Mouse (Mus musculus): ENCODE measurements around the gene Flrt3. TPM values are rescaled to one million over a fixed set of nuclear protein-coding genes. Genes with fewer than 3 reads are reported as not detected.

Gene Flrt3
- polyA plus RNA-seq, 1 experiment from 2014 or later: 39.5 TPM

DNA sequence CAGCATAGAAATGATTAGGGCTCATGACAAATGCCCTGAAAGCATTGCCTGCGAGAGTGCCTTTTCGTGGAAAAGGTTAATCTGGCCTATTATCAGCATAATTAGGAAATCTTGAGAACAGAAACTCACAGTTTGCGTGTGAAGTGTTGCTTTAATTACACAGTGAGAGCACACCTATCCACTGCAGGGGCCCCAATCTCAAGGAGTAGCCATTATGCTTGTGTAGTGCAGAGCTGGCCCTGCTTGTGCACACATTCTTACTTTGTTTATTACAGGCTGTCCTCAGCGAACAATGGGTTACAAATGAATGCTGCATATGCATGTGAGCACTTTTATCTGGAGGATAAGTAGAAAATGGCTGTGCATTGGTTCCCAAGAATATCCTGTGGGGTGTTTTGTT lies 32.1 kb upstream of the Flrt3 start:
- ATAC-seq (peak; percentile 68), DNase-seq (ENCODE audit: low spot score) (peak; percentile 36)
- 44% methylated on average over 4 of the region's 4 CpGs for WGBS

DNA sequence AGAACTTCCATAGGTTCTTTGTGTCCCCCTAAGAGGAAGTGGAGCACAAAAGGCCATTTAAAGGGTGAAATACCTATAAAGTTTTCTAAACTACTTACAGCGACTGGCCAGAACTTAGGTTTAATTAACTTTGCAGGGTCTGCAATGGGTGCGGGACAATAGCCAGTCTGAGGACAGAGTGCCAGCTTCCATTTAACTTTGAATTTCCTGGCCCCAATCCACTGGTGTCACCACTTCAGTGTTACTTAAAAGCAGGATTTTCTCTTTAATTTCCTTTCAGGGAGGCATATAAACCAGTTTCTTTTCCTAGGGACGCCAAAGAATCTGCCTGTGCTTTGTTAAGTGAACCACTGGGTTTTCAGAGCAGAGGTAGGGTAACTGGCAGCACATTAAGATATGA lies 27.3 kb upstream of the Flrt3 start:
- no peak for ATAC-seq
- Histone ChIP-seq H3K4me3 (ENCODE audit: low read depth, low read length) (no peak overlapping the region), H3K36me3 (ENCODE audit: insufficient read depth, low read length) (no peaks in the 10 kb centered on the region), H3K9me3 (ENCODE audit: low read length) (no peaks in the 10 kb centered on the region), H3K4me1 (ENCODE audit: insufficient read depth, low read depth, low read length) (no peaks in the 10 kb centered on the region), H3K27me3 (replicated peaks; ENCODE audit: insufficient read depth, low read length) (no peaks in the 10 kb centered on the region), H3K4me2 (replicated peaks; ENCODE audit: low read depth, low read length) (no peak overlapping the region), H3K27ac (ENCODE audit: low read length) (no peak overlapping the region), H3K9ac (replicated peaks; ENCODE audit: low read depth) (no peak overlapping the region)
- no peak for DNase-seq (ENCODE audit: low spot score)
- TF ChIP-seq CTCF (IDR thresholded peaks at IDR 0.05) (no peak), EP300 (IDR thresholded peaks at IDR 0.05) (no peak)
- 50% methylated on average over 3 of the region's 3 CpGs for WGBS

More for the DNA sequence above, 32.1 kb upstream of the Flrt3 start:
- TF ChIP-seq CTCF (IDR thresholded peaks at IDR 0.05) (no peak), EP300 (IDR thresholded peaks at IDR 0.05) (no peak)
- H3K4me1 ChIP-seq (ENCODE audit: insufficient read depth, low read depth, low read length): no peaks in the 10 kb centered on the region
- no peak overlapping the region for H3K4me3 ChIP-seq (ENCODE audit: low read depth, low read length)
- H3K4me2 ChIP-seq (replicated peaks; ENCODE audit: low read depth, low read length): no peak overlapping the region
- no peaks in the 10 kb centered on the region for H3K9me3 ChIP-seq (ENCODE audit: low read length)
- no peaks in the 10 kb centered on the region for H3K36me3 ChIP-seq (ENCODE audit: insufficient read depth, low read length)
- H3K27ac ChIP-seq (ENCODE audit: low read length): no peak overlapping the region
- no peaks in the 10 kb centered on the region for H3K27me3 ChIP-seq (replicated peaks; ENCODE audit: insufficient read depth, low read length)
- H3K9ac ChIP-seq (replicated peaks; ENCODE audit: low read depth): no peak overlapping the region

GRCm38 (mm10) chr2:140693845-140694244 lies 22.6 kb upstream of the Flrt3 start:
- no peak overlapping the region for H3K9ac ChIP-seq (replicated peaks; ENCODE audit: low read depth)
- no peaks in the 10 kb centered on the region for H3K27me3 ChIP-seq (replicated peaks; ENCODE audit: insufficient read depth, low read length)
- H3K4me2 ChIP-seq (replicated peaks; ENCODE audit: low read depth, low read length): no peak overlapping the region
- ATAC-seq: no peak
- WGBS: 69% methylated on average over 5 of the region's 5 CpGs
- no peaks in the 10 kb centered on the region for H3K9me3 ChIP-seq (ENCODE audit: low read length)
- no peaks in the 10 kb centered on the region for H3K36me3 ChIP-seq (ENCODE audit: insufficient read depth, low read length)
- DNase-seq (ENCODE audit: low spot score): no peak
- H3K4me1 ChIP-seq (ENCODE audit: insufficient read depth, low read depth, low read length): no peaks in the 10 kb centered on the region
- TF ChIP-seq EP300 (IDR thresholded peaks at IDR 0.05): no peak
- no peak for TF ChIP-seq CTCF (IDR thresholded peaks at IDR 0.05)
- no peak overlapping the region for H3K4me3 ChIP-seq (ENCODE audit: low read depth, low read length)
- H3K27ac ChIP-seq (ENCODE audit: low read length): no peak overlapping the region

GRCm38 (mm10) chr2:140692461-140692860 lies 21.2 kb upstream of the Flrt3 start:
- H3K4me1 ChIP-seq (ENCODE audit: insufficient read depth, low read depth, low read length): no peaks in the 10 kb centered on the region
- no peak overlapping the region for H3K4me2 ChIP-seq (replicated peaks; ENCODE audit: low read depth, low read length)
- no peak for ATAC-seq
- TF ChIP-seq EP300 (IDR thresholded peaks at IDR 0.05) (no peak), CTCF (IDR thresholded peaks at IDR 0.05) (no peak)
- H3K27me3 ChIP-seq (replicated peaks; ENCODE audit: insufficient read depth, low read length): no peaks in the 10 kb centered on the region
- no peaks in the 10 kb centered on the region for H3K36me3 ChIP-seq (ENCODE audit: insufficient read depth, low read length)
- H3K9ac ChIP-seq (replicated peaks; ENCODE audit: low read depth): no peak overlapping the region
- H3K9me3 ChIP-seq (ENCODE audit: low read length): no peaks in the 10 kb centered on the region
- 53% methylated on average over 4 of the region's 4 CpGs for WGBS
- DNase-seq (ENCODE audit: low spot score): no peak
- no peak overlapping the region for H3K4me3 ChIP-seq (ENCODE audit: low read depth, low read length)
- no peak overlapping the region for H3K27ac ChIP-seq (ENCODE audit: low read length)

DNA sequence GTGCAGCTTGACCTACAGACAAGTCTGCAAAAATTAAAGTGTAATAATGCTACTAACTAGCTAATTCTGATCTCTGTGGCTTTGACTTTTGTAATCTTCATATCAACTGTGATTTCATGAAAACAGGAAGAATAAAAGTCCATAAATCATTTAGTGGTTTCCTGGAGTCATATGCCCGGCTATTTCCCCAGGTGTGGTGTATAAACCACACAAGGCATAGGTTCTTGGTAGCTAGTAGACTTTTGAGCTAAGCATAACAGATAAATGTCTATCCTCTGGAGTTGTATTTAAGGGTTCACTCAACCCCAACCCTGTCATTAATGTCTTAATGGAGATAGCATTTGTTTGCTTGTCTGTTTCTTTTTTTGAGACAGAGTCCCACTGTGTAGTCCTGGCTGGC lies 20.1 kb upstream of the Flrt3 start:
- TF ChIP-seq EP300 (IDR thresholded peaks at IDR 0.05): no peak
- no peak for TF ChIP-seq CTCF (IDR thresholded peaks at IDR 0.05)
- DNase-seq (ENCODE audit: low spot score) (no peak), ATAC-seq (no peak)
- H3K9me3 ChIP-seq (ENCODE audit: low read length): no peaks in the 10 kb centered on the region
- H3K36me3 ChIP-seq (ENCODE audit: insufficient read depth, low read length): no peaks in the 10 kb centered on the region
- no peak overlapping the region for H3K27ac ChIP-seq (ENCODE audit: low read length)
- WGBS: 82% methylated on average over 1 of the region's 1 CpGs
- no peak overlapping the region for H3K4me3 ChIP-seq (ENCODE audit: low read depth, low read length)
- no peak overlapping the region for H3K9ac ChIP-seq (replicated peaks; ENCODE audit: low read depth)
- H3K4me1 ChIP-seq (ENCODE audit: insufficient read depth, low read depth, low read length): no peaks in the 10 kb centered on the region
- no peaks in the 10 kb centered on the region for H3K27me3 ChIP-seq (replicated peaks; ENCODE audit: insufficient read depth, low read length)
- no peak overlapping the region for H3K4me2 ChIP-seq (replicated peaks; ENCODE audit: low read depth, low read length)

DNA sequence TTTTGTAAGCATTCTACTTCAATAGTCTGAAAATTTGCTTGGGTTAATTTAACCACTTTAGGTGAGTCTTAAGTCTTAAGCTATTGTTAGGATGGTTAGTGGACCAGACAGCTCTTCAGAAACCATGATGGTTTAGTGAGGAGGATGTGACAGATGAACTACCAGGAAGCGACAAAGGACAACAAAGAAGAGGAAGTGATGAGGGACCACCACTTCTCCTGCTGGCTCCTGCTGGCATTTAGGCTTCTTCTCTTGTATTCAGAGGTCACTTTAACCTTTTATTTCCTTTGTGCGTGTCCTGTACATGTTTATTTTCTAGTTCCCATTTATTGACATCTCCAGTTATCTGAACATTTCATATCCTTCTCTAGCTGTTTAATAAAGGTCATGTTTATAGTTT lies 19.6 kb upstream of the Flrt3 start:
- Histone ChIP-seq H3K4me3 (ENCODE audit: low read depth, low read length) (no peak overlapping the region), H3K9me3 (ENCODE audit: low read length) (no peaks in the 10 kb centered on the region), H3K36me3 (ENCODE audit: insufficient read depth, low read length) (no peaks in the 10 kb centered on the region), H3K27ac (ENCODE audit: low read length) (no peak overlapping the region), H3K9ac (replicated peaks; ENCODE audit: low read depth) (no peak overlapping the region), H3K4me1 (ENCODE audit: insufficient read depth, low read depth, low read length) (no peaks in the 10 kb centered on the region), H3K27me3 (replicated peaks; ENCODE audit: insufficient read depth, low read length) (no peaks in the 10 kb centered on the region), H3K4me2 (replicated peaks; ENCODE audit: low read depth, low read length) (no peak overlapping the region)
- no peak for TF ChIP-seq EP300 (IDR thresholded peaks at IDR 0.05)
- TF ChIP-seq CTCF (IDR thresholded peaks at IDR 0.05): no peak
- ATAC-seq (no peak), DNase-seq (ENCODE audit: low spot score) (no peak)
- WGBS: 67% methylated on average over 2 of the region's 2 CpGs

DNA sequence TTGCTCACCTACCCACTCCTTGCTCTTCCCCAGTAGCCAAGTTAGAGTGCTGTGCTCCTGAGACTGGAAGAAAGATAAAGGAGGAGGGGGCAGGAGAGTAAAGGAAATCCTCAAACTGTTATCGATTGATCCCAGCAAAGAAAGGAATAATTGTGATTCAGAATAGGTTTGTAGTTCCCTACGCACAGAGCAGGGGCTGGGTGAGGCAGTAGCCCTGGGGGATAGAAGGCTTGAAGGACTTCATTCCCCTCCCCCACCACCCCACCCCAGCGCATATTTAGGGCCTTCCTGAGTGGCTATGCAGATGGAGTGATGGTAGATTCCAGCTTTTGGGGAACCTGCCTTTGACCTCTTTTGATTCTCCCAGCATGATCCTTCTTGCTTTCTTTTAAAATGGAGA lies 5.5 kb upstream of the Flrt3 start:
- no peaks in the 10 kb centered on the region for H3K4me1 ChIP-seq (ENCODE audit: insufficient read depth, low read depth, low read length)
- no peak overlapping the region for H3K9ac ChIP-seq (replicated peaks; ENCODE audit: low read depth)
- no peak overlapping the region for H3K4me3 ChIP-seq (ENCODE audit: low read depth, low read length)
- H3K4me2 ChIP-seq (replicated peaks; ENCODE audit: low read depth, low read length): no peak overlapping the region
- TF ChIP-seq CTCF (IDR thresholded peaks at IDR 0.05) (no peak), EP300 (IDR thresholded peaks at IDR 0.05) (no peak)
- DNase-seq (ENCODE audit: low spot score) (no peak), ATAC-seq (no peak)
- no peaks in the 10 kb centered on the region for H3K9me3 ChIP-seq (ENCODE audit: low read length)
- WGBS: 51% methylated on average over 3 of the region's 3 CpGs
- H3K27ac ChIP-seq (ENCODE audit: low read length): no peak overlapping the region
- H3K27me3 ChIP-seq (replicated peaks; ENCODE audit: insufficient read depth, low read length): no peaks in the 10 kb centered on the region
- H3K36me3 ChIP-seq (ENCODE audit: insufficient read depth, low read length): no peaks in the 10 kb centered on the region

Measured in lung, postnatal 0 days (tissue).